Mouse (Mus musculus) thymus, postnatal 36 days (tissue): ENCODE results near the gene Ube2ql1.

Experiments
- DNase-seq, 2 experiments: peaks; one replicate each; pipeline ENCODE4 v3.0.0; 2022; ENCODE audit warnings: mixed read lengths in 2 of 2

Gene Ube2ql1

DNA sequence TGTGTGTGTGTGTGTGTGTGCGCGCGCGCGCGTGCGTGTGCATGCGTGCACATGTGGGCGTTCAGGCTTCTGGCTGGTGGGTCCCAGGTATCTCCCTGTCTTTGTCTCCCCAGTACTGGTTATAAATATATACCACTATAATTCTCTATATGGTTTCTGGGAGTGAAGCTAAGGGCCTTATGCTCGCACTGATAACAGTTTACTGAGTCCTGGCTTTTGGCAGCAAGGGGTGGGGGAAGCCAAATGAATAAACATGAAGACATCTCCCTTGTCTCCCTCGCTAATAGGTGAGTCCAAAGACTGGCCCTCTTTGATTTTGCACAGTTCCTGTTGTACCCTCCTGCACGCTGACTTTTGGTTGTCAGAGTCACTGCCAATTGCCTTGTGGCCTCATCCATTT is 32.2 kb downstream of the Ube2ql1 start:
- no peak for DNase-seq

- no peak for DNase-seq
Measured at GRCm38 (mm10) chr13:69706919-69707318, 32.8 kb downstream of the Ube2ql1 start.

DNA sequence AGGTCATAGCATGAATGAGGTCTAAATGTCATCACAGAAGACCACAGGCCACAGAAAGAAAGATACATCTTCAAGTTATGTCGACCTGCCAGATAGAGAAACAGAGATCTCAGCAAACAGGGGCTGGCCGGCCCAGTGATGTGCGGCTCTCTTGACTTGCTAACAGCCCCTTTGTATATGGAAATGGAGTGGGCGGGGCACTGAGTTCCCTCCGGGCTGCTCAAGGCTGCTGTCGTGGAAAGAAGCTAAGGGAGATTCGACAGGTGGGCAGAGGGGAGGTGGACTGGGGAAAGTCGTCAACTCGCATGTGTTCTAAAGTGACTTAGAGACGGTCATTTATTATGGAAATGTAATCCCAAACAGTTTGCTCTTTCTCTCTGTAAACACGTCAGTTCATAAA is 36.2 kb downstream of the Ube2ql1 start:
- no peak for DNase-seq

GRCm38 (mm10) chr13:69701397-69701796 is 38.3 kb downstream of the Ube2ql1 start:
- DNase-seq = no peak

DNA sequence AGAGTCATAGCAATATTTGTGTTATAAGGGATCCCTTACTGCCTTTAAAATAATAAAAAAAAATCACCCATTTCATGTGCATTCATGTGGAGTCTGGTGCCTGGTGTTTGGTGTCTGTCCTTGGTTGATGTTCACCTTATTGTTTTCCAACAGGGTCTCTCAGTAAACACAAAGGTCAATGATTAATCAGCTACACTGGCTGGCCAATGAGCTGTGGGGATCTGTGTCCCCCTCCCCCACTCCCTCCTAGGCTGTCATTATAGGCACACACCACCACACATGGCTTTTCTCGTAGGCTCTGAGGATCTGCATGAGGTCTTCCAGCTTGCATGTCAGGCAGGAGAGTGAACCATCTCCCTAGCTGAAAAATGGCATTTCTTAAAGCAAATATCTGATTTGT is 38.9 kb downstream of the Ube2ql1 start:
- no peak for DNase-seq

GRCm38 (mm10) chr13:69696333-69696991 is 43.2 kb downstream of the Ube2ql1 start:
- peak; percentile 24 to 26 for DNase-seq

DNA sequence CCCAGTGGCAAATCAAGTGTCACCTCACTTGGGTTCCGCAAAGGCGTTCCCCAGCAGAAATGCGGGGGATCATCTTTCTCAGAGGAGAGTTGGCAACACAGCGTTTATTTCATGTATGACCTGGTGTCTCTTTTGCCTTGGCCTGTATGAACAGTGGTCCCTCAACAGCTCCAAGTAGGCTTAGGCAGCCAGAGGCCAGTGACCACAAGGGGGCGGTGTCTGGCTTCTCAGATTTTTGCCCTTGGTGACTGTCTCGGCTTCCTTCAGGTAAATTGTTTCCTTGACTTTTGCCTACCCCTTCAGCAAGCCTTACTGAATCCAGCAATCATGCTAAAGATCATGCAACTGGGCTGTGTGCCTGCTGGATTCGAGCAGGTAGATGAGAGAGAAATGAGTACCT is 48.6 kb downstream of the Ube2ql1 start:
- peak; percentile 9 to 14 for DNase-seq

DNA sequence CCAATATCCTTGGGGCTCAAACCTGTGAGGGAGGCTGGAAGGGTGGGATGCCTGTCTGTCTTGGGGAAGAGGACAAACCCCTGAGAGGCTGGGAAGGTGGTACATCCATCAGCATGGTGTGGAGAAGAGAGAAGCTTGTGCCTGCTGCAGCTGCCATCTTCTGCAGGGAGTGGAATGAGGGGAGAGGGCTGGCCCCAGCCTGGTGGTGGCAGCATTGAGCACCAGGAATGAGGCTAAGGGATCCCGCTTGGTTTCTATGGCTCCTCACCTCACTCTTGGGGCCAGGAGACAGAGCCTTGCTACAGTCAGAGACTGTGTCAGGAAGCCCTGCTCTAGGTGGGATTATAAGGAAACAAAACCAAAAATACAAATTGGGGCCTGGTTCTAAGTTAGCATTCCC is 52.7 kb downstream of the Ube2ql1 start:
- no peak for DNase-seq

DNA sequence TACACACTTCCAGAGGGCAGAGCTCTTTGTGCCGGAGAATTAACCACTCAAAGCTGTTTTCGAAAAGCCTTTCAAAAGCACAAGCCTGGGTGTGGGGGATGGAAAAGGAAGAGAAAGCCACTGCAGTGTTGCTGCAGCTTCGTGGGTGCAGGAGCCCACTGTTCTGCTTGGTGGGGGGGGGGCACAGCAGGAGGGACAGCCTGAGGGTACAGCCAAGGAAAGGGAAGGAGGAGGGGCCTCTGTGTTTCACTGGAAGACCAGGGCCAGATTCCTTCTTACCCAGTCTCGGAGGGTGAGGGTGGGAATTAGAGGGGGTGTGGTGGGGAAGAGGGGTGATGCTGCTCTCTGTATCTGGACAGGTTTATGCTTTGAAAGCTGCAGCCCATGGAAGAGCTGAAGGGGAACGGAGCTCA is 54.3 kb downstream of the Ube2ql1 start:
- no peak for DNase-seq

GRCm38 (mm10) chr13:69673921-69674618 is 65.6 kb downstream of the Ube2ql1 start:
- DNase-seq = no peak

DNA sequence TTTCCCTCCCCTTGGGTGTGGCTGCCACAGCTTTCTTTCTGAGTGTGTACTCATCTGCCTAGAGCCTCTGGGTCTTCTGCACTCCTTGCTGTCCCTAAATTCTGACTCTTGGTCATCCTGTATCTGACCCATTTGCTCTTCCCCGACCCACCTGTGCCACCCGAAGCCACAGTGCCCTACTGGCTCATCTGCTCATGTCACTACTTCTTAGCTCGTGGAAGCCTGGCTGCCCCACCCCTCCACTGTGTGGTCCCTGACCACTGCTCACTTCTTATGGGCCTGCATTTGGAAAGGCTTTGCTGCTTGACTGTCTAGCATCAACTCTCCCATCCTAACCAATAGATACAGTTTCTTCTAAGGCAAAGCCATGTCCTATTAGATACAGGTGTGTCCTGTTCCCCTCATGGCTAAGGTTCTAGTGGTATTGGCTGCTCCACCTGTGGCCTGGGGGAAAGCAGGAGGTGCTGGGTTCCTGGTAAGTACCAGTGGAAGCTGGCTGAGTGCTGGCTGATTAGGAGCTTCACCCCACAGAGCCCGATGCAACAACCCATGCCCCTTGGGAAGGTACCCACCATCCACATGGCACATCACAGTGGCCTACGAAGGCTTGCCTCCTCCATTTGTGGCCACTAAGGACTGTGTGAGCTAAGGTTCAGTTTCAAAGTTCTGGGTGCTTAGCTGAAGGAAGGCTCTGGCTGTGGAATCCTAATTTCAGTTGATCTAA is 66.3 kb downstream of the Ube2ql1 start:
- DNase-seq = no peak

DNA sequence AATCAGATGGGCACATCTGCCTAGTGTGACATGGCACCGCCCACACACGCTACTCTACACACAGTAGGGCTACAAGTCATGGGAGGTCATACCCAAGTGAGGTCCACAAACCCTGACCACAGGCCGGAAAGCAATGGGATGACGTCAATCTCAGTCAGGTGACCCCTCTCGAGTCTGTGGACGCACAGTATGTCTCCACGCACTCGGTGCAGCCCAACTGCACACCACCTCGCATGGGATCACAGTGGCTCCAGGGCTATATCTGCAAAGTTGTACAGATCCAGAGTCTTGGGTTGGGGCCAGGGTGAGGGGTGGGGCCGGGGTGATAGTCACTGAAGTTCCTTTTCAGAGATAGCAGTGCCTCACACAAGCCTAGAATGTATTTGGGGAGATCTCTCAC is 67.1 kb downstream of the Ube2ql1 start:
- DNase-seq = no peak

GRCm38 (mm10) chr13:69672121-69672520 is 67.6 kb downstream of the Ube2ql1 start:
- no peak for DNase-seq

- no peak for DNase-seq
Measured at GRCm38 (mm10) chr13:69654508-69654907, 85.2 kb downstream of the Ube2ql1 start.
